Mouse (Mus musculus): ENCODE results near the gene Frat1. TPM values are rescaled to one million over a fixed set of nuclear protein-coding genes. Genes with fewer than 3 reads are reported as not detected.

Gene Frat1
- total RNA-seq, 1 experiment from 2014 or later = 11.1 TPM

DNA sequence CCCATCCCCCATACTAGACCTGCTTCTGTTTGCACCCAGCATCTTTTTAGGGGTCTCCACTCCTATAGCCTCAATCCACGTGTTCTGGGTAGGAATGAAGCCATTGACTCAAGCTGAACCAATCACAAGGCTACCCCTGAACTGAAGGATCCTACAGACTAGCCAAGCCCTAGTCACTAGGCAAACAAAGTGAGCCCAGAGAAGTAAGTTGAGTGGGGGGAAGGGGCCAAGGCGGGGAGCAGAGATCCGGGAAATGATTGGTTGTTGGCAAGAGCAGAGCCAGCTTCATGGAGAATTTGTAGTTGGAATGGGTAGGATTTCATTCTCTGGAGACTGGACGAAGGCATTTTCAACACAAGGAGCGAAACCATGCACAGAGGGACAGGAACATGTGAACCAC lies 12.9 kb upstream of the Frat1 start:
- no peak for DNase-seq

DNA sequence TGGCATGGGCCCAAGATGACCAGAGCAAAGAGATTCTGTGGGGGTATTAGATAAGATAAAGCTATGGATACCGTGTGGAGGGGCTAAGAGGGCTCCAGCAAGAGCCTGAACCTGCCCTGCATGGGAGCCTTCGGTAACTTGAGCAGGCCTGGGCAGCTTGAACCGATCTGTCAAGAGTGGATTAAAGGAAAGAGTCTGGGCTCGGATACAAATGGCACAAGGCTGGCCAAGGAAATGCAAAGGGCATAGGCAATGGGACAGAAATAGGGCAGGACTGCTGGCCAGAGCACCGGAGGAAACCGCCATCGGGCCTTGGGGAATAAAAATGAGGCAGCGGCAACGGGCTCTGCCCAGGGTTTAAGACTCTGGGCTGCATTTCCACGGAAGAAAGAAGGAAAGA lies 12.4 kb upstream of the Frat1 start:
- DNase-seq = peak; percentile 15

DNA sequence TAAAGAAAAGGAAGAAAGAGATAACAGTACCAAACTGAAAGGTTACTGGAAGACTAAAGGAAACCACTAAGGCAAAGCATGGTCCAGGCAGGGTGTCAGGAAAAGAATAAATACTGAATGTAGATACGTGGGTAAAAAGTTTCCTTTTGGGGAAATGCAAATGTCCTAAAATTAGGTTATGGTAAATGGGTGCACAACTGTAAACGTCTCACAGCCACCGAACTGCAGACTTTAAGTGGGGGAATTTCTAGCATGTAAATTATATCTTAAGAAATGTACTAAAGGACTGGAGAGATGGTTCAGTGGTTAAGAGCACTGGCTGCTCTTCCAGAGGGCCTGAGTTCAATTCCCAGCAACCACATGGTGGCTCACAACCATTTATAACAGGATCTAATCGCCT lies 11.0 kb upstream of the Frat1 start:
- no peak for DNase-seq

DNA sequence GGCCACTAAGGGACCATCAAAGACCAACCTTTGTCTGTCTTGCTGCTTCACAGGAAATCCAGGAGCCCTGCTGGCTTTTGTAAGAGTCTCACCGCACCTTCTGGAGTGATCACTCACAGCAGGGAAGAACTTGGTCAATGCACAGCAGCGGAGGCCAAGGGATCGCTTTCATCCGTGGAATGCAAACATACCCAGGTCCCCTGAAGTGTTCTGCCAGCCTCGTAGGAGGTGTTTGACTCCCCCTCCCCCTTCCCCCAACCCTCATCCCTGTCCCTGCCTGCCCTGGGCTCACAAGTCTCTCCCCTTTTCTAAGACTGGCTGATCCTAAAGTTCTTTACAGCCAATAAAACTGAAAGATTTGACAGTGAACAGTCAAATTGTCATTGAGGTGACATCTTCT lies 8.3 kb upstream of the Frat1 start:
- no peak for DNase-seq

DNA sequence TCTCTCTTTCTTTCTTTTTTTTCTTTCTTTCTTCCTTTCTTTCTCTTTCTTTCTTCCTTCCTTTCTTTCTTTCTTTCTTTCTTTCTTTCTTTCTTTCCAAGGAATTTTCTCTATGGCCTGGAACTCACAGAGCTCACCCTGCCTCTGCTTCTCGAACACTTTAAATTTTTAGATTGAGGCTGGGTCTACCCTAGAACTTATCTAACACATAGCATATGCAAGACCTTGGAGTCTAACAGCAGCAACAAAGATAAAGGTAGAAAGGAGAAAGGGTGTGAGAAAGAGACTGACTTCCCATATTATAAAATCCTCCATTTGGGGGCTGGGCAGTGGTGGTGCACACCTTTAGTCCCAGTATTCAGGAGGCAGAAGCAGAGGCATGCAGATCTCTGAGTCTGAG lies 7.2 kb upstream of the Frat1 start:
- DNase-seq = no peak

DNA sequence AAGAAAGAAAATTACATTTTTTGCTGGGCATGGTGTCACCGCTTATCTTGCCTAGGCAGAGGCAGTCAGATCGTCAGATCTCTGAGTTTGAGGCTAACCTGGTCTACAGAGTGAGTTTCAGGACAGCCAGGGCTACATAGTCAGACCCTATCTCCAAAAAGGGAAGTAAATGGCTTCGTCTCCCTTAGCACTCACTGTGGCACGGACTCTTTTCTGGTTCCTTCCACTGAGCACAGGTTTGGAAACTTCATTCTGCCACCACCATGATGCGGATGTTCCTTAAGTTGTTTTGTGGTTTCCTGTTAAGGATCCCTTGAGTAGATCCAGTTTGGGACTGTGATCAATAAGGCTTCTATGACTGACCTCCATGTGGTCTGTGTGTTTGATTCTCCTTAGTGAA lies 4.8 kb upstream of the Frat1 start:
- DNase-seq = no peak

DNA sequence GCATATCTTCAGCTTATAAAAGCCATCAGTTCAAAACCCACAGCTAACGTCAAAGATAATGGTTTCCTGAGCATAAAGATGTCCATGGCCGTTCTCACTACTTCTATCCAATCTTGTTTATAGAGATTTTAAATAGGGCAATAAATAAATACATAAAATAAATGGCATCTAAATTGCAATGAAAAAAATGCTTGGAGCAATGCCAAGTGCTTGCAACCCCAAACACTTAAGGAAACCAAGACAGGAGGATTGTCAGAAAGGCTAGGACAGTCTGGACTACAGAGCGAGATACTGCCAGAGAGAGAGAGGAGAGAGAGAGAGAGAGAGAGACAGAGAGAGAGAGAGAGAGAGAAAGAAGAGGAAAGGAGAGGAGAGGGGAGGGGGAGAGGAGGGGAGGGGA lies 3.2 kb upstream of the Frat1 start:
- no peak for DNase-seq

DNA sequence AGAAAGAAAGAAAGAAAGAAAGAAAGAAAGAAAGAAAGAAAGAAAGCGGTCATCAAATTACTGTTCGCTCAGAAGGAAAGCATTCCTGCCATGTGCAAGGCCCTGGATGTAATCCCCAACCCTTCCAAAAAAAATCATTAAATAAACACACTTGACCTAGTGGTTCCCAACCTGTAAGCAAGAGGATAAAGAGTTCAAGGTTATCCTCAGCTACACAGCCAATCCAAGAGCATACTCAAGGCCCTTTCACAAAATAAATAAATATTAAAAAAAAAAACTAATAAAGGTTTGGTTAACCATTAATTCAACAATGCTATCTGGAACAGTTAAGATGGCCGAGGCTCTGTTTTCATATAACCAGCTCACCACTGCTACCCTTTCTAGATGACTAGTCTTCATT lies 829 bp upstream of the Frat1 start:
- DNase-seq = no peak

DNA sequence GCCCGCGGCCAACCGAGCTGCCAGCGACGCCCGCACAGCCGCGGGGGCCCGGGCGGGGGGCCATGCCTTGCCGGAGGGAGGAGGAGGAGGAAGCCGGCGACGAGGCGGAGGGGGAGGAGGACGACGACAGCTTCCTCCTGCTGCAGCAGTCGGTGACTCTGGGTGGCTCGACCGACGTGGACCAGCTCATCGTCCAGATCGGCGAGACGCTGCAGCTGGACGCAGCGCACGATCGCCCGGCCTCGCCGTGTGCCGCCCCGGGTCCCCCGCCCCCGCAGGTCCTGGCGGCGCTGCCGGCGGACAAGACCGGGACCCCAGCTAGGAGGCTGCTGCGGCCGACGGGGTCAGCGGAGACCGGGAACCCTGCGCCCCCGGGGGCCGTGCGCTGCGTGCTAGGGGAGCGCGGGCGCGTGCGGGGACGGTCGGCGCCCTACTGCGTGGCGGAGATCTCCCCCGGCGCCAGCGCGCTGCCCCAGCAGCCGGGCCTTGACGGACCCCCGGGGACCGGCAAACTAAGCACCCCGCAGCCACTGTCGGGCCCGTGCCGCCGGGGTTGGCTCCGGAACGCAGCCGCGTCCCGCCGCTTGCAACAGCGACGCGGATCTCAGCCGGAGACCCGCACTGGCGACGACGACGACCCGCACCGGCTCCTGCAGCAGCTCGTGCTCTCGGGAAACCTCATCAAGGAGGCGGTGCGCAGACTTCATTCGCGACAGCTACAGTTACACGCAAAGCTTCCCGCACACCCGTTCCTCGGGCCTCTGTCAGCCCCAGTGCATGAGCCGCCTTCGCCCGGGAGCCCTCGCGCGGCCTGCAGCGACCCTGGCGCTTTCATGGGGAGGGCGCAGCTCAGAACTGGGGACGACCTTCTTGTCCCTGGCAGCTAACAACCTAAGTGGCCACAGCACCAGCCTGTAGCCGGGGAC lies 599 bp downstream of the Frat1 start:
- DNase-seq = peak; percentile 50

DNA sequence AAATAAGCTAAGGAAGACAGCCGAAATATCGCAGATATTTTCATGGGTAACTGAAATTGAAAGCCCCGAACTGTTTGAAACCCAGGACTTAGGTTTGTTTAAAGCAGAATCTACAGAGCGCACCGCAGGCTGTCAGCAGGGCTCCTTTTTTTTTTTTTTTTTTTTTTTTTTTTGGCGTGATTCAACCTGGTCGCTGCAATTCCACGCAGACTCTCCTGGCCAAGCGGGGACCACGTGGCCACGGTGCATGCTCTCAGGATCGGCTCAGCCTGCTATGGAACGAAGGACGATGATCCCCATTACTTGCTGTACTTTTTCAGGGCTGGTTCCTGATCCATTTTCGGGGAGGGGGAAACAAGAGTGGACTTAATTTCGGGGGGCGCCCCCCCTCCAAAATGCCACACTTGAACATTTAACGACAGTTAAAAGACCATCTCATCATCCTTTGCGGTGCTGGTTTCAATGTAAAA lies 1.4 kb downstream of the Frat1 start:
- peak; percentile 66 for DNase-seq

DNA sequence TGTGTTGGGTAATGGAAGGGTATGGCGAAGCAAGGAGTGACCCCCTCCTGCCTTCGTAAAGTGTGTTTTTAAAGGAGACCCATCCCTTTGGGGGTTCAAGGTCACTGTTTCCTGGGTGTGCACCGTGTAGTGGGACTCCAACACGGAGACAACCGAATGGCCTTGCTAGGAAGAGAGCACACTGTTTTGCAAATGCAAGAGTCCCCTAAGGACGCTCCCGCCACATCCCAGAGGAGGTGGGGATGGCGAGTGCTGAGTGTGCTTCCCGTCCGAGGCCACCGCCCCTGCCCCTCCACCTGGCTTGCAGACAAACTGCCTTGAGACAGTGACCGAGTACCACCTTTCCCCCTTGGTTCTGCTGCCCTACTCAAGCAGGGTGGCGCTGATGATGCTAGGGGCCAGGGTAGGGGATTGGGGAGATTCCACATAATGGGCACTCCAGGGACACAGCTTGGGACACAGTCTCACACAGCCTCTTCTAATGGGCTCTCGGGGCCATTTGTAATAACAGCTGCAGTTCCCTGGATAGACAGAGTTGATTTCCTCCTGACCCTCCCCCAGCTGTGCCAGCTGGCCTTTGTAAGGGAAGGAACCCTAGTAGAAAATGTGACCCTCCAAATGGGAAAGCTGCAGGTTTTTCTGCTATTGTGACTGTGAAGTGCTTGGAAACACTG lies 2.1 kb downstream of the Frat1 start:
- no peak for DNase-seq

DNA sequence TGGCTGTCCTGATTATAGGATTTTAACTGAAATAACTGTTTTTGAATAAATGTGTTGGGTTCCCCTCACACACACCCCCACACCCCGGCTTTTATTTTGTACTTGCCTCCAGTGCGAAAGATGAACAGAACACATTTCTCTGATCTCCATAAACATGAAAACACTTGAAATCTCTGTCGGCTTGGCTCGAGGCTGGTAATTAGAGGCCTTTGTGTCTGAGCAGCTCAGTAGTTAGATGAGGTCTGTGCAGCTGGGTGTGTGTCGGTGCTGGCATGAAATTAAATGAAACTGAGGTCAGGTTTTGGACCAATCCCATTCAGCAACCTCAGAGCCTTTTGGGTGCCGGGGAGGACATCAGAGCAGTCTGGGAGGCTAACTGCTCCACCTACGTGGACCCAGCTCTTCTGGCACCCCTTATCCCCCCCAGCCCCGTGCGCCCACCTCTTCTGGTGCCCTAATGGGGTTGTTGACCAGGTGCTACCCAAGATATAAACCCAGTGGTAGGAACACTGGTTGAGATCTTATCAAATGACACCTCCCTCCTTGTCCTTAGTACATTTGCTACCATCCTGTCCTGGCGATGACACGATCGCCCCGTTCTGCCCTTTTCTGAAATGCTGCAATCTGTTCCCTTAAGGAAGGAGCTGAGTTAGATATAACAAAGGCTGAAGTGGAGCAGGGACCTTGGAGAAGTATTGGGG lies 2.9 kb downstream of the Frat1 start:
- no peak for DNase-seq

DNA sequence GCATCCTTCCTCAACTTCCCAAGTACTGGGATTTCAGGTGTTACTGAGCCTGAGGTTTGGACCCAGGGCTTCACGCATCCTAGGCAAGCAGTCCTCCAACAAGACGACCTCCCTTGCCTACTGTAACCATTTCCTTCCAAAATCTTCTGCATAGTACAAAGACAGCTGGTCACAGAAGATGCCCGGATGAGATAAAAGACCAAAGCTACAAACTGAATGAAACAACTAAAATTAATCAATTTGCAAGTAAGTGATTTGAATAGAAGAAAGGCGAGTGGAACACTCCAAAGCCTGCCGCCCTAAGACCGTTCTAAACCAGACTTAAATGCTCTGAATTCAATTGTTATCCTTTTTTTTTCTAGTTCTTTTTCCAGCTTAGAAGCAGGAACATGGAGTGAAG lies 5.6 kb downstream of the Frat1 start:
- no peak for DNase-seq

DNA sequence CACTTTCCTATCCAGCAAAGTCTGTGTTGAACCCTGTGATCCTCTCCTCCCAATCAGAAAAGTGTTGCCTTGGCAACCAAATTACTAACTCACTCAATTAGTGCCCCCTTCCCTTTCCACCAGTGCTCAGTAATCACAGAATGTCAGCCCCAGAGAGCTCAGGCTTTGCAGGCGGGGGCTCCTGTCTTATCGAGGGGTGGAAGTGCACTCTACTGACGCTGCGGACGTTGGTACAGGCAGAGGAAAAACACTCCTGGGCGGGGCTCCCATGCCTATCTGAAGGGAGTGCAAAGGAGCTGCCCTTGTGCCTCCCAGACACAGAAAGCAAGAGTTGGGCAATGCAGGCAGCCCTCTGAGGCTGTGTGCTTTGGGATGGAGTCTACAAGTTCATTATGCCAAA lies 6.0 kb downstream of the Frat1 start:
- peak; percentile 29 for DNase-seq

DNA sequence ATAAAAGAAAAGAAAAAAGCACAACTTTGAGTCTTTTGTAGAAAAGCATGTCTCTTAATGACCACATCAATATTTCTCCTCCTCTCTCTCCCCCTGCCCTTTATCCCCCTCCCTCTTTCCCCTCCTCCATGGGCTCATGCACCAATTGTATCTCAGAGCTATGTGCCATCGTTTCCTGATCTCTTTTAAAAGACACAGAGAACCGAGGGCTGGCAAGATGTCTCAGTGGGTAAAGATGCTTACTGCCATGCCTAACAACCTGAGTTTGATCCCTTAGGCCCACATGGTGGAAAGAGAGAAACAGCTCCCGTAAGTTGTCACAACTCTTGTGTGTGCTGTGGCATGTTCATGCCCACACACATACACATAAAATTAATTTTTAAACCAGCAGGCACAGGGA lies 6.9 kb downstream of the Frat1 start:
- no peak for DNase-seq

DNA sequence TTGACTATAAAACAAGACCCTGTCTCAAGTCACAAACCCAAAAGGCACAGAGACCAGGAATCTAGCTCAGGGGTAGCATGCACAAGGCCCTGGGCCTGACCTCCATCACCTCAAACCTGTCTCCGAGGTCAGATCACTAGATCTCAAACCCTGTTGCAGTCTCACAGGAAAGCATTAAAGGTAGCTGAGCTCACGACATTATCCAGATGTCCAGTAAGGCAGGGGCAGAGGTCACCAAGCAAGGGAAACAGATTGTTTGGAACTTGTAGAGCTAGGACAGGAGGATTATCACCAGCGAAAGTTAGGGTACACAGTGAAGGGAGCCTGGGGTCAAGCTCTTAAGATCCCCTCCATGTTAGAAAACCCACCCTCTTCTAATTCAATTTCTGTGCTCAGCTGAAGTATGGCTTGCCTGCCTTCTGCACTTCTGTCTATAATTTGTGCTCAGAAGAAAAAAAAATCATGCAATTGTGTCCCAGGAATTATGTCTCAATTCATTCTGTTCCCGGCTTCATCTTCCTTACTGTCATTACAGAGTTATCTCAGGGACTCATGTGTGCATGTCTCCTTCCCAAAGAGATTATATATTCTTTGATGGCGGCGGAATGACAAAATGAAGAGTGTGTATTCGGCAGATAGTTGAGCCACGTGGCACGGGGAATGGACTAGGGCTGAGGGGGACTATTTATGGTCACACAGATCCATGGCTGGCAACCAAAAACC lies 7.6 kb downstream of the Frat1 start:
- no peak for DNase-seq

DNA sequence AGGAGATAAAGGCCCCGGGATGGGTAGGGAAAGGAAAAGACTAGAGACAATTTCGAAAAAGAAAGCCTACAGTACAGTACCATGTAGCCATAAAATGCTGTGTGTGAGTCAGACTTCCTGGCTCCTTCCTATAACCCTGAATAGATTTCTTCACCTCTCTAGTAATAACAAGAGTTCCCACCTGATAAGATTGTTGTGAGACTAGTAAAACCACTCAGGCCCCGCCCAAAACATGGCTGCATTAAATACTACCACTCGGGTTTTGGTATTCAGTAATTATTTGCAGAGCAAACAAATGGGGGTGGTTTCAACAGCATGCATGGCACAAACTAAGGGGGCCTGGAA lies 8.1 kb downstream of the Frat1 start:
- DNase-seq = no peak

DNA sequence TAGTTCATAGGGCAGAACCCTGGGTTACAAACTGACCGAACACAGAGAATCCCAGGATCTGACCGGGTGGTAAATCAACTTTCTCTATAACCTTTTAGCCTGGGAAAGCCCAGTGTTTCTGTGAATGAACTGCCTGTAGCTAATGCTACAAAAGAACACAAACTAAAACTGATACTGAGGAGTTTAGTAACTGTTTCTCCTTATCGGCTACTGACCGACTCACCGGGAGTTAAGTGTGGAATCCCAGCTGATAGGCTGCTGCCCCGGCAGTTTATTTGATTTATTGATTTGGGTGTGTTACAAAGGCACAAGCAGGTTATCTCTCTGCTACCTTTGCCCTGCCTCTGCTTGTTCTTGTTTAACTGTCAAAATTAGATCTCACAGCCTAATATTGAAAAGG lies 9.0 kb downstream of the Frat1 start:
- DNase-seq = no peak

DNA sequence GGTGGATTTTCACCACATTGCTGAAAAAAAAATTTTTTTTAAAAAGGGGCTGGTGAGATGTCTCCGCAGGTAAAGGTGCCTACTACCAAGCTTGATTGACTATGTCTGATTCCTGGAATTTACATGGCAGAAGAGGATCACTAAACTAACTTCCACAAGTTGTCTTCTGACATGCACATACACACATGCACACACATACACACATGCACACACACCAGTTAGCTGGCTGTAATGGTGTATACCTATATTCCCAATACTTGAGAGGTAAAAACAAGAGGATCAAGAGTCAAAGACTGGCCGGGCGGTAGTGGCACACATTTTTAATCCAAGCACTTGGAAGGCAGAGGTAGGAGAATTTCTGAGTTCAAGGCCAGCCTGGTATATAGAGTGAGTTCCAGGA lies 9.9 kb downstream of the Frat1 start:
- no peak for DNase-seq

DNA sequence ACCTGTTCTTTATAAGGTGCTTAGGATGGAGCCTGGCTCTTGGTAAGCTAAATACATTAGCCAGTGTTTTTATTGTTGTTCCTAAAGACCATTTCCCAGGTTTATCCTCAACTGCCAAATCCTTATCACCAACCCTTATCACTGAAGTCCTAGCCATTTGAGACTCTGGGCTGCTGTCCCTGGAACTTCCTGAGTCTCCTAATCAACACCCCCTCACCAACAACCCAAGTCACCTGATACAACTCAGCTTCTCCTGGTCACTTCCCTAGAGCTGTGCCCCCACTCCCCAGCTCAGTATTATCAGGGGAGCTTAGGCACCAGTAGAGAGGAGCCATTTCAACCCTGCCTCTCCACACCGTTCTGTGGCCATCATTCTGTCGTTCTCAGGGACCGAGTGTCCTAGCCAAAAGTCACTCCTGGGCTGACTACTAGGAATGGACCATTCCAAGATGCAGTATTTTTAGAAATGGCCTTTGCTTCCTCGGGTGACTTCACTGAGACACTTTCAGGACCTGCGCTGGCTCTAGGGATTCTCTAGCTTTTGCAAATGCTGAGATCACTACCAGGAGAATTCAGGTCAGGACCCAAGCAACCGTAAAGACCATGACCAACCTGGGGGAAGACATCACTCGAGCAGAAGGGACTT lies 11.5 kb downstream of the Frat1 start:
- DNase-seq = no peak

DNA sequence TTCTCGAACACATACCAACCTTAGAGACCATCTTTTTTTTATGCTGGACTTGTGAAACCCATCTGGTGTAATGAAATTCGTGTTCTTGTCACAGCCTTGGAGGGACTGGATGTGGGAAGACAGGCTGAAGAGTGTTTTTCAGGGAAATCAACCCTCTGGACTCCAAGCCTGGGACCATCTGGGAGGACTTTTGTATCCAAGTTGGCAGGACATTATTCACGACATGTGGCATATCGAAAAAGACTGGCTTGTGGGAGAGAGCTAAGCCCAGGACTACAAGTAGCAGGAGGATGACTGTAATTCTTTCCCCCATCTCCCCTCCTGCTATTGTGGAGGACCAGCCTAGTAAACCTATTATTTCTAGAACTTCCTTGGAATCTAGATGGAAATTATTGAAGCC lies 12.4 kb downstream of the Frat1 start:
- DNase-seq = no peak

DNA sequence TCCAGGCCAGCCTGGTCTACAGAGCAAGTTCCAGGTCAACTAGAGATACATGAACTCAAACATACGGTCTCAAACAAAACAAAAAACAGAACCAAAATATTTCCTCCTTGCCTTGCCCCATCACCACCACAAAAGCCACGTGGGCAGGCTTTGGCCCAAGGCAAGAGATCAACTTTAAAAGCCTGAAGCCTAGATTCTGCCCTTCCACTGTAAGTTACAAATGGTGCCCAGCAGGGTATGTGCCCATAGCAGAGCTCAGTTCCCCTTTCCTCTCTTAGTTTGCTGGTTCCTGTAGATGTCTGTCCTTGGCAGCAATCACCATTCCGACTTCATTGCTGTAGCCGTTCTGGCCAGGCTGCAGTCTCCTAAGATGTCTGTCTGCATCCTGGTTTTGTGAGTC lies 12.9 kb downstream of the Frat1 start:
- DNase-seq = no peak

All from adrenal gland, postnatal 25 days (tissue).